Mouse (Mus musculus): Measurements from ENCODE around the gene 4933406M09Rik.

DNA sequence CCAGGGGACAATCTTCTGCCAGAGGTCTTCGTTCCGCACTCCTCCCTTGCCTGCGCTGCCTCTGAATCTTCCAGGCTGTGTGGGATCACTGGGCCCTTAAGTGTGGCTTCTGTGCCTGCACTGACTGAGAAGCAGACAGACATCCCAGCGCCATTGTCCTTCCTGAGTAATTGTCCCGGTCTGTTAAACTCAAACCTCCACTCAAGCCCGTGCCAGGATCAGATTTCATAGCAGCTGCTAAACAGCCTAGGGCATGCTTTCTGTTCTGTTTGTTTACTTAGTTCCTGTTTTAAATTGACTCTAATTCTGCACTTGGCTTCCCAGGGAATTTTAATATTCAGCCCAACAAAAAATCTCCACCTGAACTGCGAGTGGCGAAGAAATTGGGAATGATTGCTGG lies 22.3 kb downstream of the 4933406M09Rik start:
- TF ChIP-seq CTCF (conservative IDR thresholded peaks at IDR 0.05; ENCODE audit: low read length) = no peak
- no peak for TF ChIP-seq NANOG (IDR thresholded peaks at IDR 0.05; ENCODE audit: borderline replicate concordance, low read length)
